7 mouse cellular contexts compared by ENCODE assay signal in genomic region chr9:88240740-88241139, GRCm38 (mm10).
DNase-seq lines count a peak whose midpoint lies in the region; ATAC-seq lines count a peak whose summit lies in the region.

No protein-coding gene starts in this region.

- no peaks in the 10 kb centered on the region for H3K9me3 ChIP-seq in embryonic facial prominence, embryonic 13.5 days
- no peaks in the 10 kb centered on the region for H3K9me3 ChIP-seq in intestine, embryonic 14.5 days (ENCODE audit: control insufficient read depth, low read length)
- H3K9me3 ChIP-seq in midbrain, embryonic 14.5 days (ENCODE audit: control insufficient read depth, low read length) = no peaks in the 10 kb centered on the region

- ATAC-seq in embryonic facial prominence, embryonic 13.5 days (ENCODE audit: insufficient number of reproducible peaks, insufficient read depth, low FRiP score, low TSS enrichment, low read depth) = peak; percentile 39; the same call in 1 of the 2 replicates
- peak; percentile 48; the same call in 1 of the 2 replicates for ATAC-seq in intestine, embryonic 14.5 days (replicated peaks; ENCODE audit: low FRiP score, low TSS enrichment, low read depth)
- no peak for ATAC-seq in midbrain, embryonic 14.5 days (ENCODE audit: low FRiP score, low TSS enrichment)

- H3K4me1 ChIP-seq in embryonic facial prominence, embryonic 13.5 days = peaks cover 2% of the 10 kb centered on the region; the same call in 1 of the 2 replicates
- no peaks in the 10 kb centered on the region for H3K4me1 ChIP-seq in intestine, embryonic 14.5 days (replicated peaks; ENCODE audit: control insufficient read depth, insufficient read depth, low read length)
- peaks cover 5% of the 10 kb centered on the region; the same call in 1 of the 2 replicates for H3K4me1 ChIP-seq in midbrain, embryonic 14.5 days (ENCODE audit: control insufficient read depth, insufficient read depth, low read length)

- no peak overlapping the region for H3K27ac ChIP-seq in embryonic facial prominence, embryonic 13.5 days
- no peak overlapping the region for H3K27ac ChIP-seq in intestine, embryonic 14.5 days (ENCODE audit: low read depth)
- no peak overlapping the region for H3K27ac ChIP-seq in midbrain, embryonic 14.5 days (replicated peaks; ENCODE audit: low read depth, low read length)

- WGBS in embryonic facial prominence, embryonic 13.5 days = 17% methylated on average over 4 of the region's 4 CpGs
- WGBS in intestine, embryonic 14.5 days = 20% methylated on average over 4 of the region's 4 CpGs
- 23% methylated on average over 4 of the region's 4 CpGs for WGBS in midbrain, embryonic 14.5 days

- H3K4me3 ChIP-seq in embryonic facial prominence, embryonic 13.5 days = no peak overlapping the region; the same call in 1 of the 2 replicates
- H3K4me3 ChIP-seq in intestine, embryonic 14.5 days (ENCODE audit: low read depth, low read length) = no peak overlapping the region
- no peak overlapping the region for H3K4me3 ChIP-seq in midbrain, embryonic 14.5 days (replicated peaks; ENCODE audit: low read depth, low read length)

- no peaks in the 10 kb centered on the region for H3K36me3 ChIP-seq in embryonic facial prominence, embryonic 13.5 days
- H3K36me3 ChIP-seq in intestine, embryonic 14.5 days (ENCODE audit: control insufficient read depth, insufficient read depth, low read length) = no peaks in the 10 kb centered on the region
- H3K36me3 ChIP-seq in midbrain, embryonic 14.5 days (ENCODE audit: control insufficient read depth, insufficient read depth, low read length) = no peaks in the 10 kb centered on the region

- H3K27me3 ChIP-seq in embryonic facial prominence, embryonic 13.5 days = no peaks in the 10 kb centered on the region
- H3K27me3 ChIP-seq in intestine, embryonic 14.5 days (replicated peaks; ENCODE audit: control insufficient read depth, insufficient read depth, low read length) = no peaks in the 10 kb centered on the region
- H3K27me3 ChIP-seq in midbrain, embryonic 14.5 days (ENCODE audit: control insufficient read depth, insufficient read depth, low read length) = no peaks in the 10 kb centered on the region

- peak overlapping the region; percentile 67 for H3K4me2 ChIP-seq in embryonic facial prominence, embryonic 13.5 days
- H3K4me2 ChIP-seq in intestine, embryonic 14.5 days (ENCODE audit: low read length) = peak overlapping the region; percentile 74
- H3K4me2 ChIP-seq in midbrain, embryonic 14.5 days (ENCODE audit: low read length) = peak overlapping the region; percentile 55

- DNase-seq in heart, adult 18-20 months = peak; percentile 24 to 45
- DNase-seq in intestine, embryonic 14.5 days (ENCODE audit: low spot score) = no peak
- DNase-seq in midbrain, embryonic 14.5 days = no peak
- no peak for DNase-seq in cerebellum, adult 8-10 months
- no peak for DNase-seq in left cerebral cortex, postnatal 14 days (ENCODE audit: low spot score in 2 of 2)
- no peak for DNase-seq in layer of hippocampus, adult 9-10 months (ENCODE audit: low spot score)

- intact Hi-C loops in left cerebral cortex, postnatal 14 days (cut with DNase I) = loop anchor here (2.0 kb wide), 3 partner anchors 126 to 302 kb away; no protein-coding TSS in a partner anchor

- peak overlapping the region; percentile 66 for H3K9ac ChIP-seq in embryonic facial prominence, embryonic 13.5 days
- H3K9ac ChIP-seq in intestine, embryonic 14.5 days (ENCODE audit: low read length) = peak overlapping the region; percentile 31
- no peak overlapping the region for H3K9ac ChIP-seq in midbrain, embryonic 14.5 days (replicated peaks; ENCODE audit: low read length)

Comparison
In these comparisons a context has a peak if more than half of its experiments do, and no peak if none do; other contexts are left out.
1. DNase-seq: peak in heart, adult 18-20 months (2 of 2); none in intestine, embryonic 14.5 days (single experiment), midbrain, embryonic 14.5 days (single experiment), cerebellum, adult 8-10 months (single experiment), left cerebral cortex, postnatal 14 days (0 of 2) and layer of hippocampus, adult 9-10 months (single experiment).
2. Peak in every context shown above with its lines, with median percentiles within 50 percentile points of each other: H3K4me2 ChIP-seq.